Mouse (Mus musculus) kidney, postnatal 25 days (tissue): ENCODE measurements around the gene Esp16.
"Not testable (repeated sequence)": the region's sequence is repeated elsewhere in the genome, so short reads cannot be mapped to it uniquely, and the experiment has no call there.

Source experiments
- DNase-seq, 2 experiments: peaks; one replicate each; pipeline ENCODE4 v3.0.0; 2021; ENCODE audit warnings: mixed read lengths in 2 of 2

The Esp16 gene

DNA sequence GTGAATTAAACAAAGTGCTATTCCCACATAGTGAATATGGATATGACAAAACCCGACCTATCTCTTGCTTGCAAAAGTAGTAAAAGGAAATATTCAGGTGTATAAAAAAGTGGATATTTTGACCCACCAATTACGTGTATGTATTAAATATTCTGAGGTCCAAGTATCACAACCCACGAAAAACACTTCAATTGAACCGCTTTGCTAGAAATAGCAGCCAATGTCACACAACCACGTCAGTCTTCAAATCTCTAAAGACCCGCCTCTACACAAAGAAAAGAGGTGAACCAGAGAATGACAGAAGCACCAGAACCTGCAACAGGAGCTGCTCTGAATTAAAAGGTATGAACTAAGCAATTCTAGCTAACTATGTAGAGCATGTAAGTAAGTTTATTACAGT lies at the start of gene Esp16:
Gene Esp16 (plus strand): TSS at position 301 of the 400 bp plus-strand sequence.
- DNase-seq: not testable (repeated sequence)

DNA sequence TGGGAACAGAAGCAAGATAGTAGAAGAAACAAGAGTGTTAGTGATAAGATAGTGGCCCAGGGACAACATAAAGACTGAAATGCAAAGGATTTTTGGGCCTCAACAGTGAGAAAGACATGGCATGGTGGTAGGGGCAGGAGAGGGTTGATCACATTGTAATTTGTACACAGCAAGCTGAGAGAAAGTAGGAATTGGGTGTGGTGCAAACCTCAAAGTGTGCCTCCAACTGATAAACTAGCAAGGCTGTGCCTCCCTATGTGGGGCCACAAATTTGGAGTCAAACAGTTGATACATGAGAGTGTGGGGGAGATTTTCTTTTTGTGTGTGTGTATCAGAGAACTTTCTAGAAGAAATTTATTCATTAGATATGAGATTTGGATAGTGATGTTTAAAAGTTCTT lies 37.9 kb upstream of the Esp16 start:
- not testable (repeated sequence) for DNase-seq
